Mouse (Mus musculus) erythroblast, embryonic 14.5 days (primary cell): ENCODE measurements around the gene Wdtc1. TPM values are rescaled to one million over a fixed set of nuclear protein-coding genes. Genes with fewer than 3 reads are reported as not detected.

Experiments
- H3K27me3 ChIP-seq: 2 replicates; pipeline ENCODE4 v1.6.1; 2012; ENCODE audit warnings: inconsistent platforms; ENCODE audit not compliant: control insufficient read depth
- H3K36me3 ChIP-seq: 2 replicates; pipeline ENCODE4 v1.6.1; 2012; ENCODE audit warnings: mild to moderate bottlenecking, inconsistent platforms; ENCODE audit not compliant: control insufficient read depth
- H3K4me1 ChIP-seq: 2 replicates; pipeline ENCODE4 v1.6.1; 2012; ENCODE audit warnings: inconsistent platforms; ENCODE audit not compliant: control insufficient read depth
- H3K4me3 ChIP-seq: replicated peaks from 2 replicates; pipeline ENCODE3; 2012; ENCODE audit warnings: moderate library complexity, mild to moderate bottlenecking, inconsistent platforms
- H3K9me3 ChIP-seq: 2 replicates; pipeline ENCODE4 v1.6.1; 2012; ENCODE audit warnings: low read length, inconsistent platforms, mixed read lengths; ENCODE audit not compliant: control insufficient read depth
- GATA1 ChIP-seq: IDR thresholded peaks from 2 replicates; pipeline ENCODE4 v1.6.1; 2012; ENCODE audit warnings: low read length, inconsistent platforms, mixed read lengths
- TAL1 ChIP-seq: IDR thresholded peaks from 3 replicates; pipeline ENCODE4 v1.6.1; 2012; ENCODE audit warnings: low read length, inconsistent platforms, mixed read lengths
- polyA plus RNA-seq: library from polyadenylated mRNA; stranded (reverse); fragments of >175 nt; gene quantifications from 2 replicates; pipeline ENCODE4 v1.2.3, GENCODE M21; 2012

The Wdtc1 gene
- 23.1 and 24.0 TPM in 2 replicates for polyA plus RNA-seq

DNA sequence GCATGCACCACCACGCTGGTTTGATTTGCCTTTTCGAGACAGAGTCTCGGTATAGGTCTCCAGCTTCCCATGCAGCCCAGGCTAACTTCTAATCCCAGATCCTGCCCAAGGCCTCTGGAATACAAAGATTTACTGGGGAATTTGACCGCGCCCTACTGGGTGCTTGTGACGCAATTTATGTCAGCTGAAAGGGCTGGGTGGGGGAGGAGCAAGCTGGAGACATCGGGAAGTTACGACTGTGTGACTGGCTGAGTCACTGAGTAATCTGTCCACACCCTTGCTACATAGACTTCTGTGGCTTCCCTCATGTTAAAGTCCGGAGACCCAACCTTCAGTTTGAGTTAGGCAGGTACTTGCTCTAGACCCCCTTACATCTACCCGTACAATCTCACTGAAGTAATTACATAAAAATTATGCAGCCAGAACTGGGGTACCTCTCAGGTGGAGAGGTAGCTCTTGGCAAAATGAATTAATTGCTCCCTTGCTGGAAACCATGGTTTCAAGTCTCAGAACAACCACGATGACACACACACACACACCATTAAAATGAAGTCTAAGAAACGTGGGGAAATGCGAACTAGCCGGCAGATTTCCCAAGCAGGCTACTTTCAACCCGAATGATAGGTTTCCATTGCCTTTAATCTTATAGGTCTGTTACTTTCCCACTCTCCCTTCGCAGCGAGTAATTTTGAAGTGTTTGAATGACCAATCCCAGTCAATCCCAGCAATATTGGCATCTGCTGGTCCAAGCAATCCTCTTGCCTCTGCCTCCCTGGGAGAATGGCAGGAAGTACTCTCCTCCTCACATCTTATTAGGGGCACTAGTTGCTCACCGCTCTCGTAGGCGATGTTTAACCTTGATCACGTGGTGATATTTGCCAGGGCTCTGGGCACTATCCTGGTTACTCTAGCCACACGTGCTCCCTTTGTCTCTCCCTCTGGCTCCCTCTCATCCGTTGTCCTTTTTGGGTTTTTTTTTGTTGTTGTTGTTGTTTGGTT is at the start of gene Wdtc1:
Gene Wdtc1, minus strand, starts transcription at position 115 of the 999 bp plus-strand sequence.
- TF ChIP-seq TAL1 = no peak
- no peak for TF ChIP-seq GATA1
- peaks cover 18% of the 10 kb centered on the region for H3K4me1 ChIP-seq
- H3K9me3 ChIP-seq = no peaks in the 10 kb centered on the region
- peak within 1 kb of the TSS; percentile 27 for H3K4me3 ChIP-seq
- no peaks in the 10 kb centered on the region for H3K27me3 ChIP-seq
- no peaks in the 10 kb centered on the region for H3K36me3 ChIP-seq

DNA sequence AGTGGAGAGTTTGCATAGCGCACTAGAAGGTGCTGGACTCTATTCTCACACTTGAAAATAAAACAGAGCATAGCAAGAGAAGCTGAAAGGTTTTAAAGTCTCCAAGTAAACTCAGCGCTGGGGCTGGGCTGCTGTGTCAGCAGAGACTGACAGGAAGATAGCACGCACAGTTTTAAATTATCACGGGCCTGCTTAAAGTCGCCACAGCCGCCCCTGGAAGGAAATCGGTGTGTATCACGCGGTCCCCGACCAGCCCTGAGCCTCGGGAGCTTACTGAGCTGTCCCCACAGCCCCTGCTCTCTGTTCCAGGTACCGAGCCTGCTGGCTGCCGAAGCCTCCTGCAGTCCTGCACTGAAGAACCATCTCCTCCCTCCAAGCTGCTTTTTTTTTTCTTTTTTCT is 48.7 kb upstream of the Wdtc1 start:
- no peaks in the 10 kb centered on the region for H3K9me3 ChIP-seq
- peaks cover 79% of the 10 kb centered on the region for H3K36me3 ChIP-seq
- no peak for TF ChIP-seq TAL1
- no peak for TF ChIP-seq GATA1
- peaks cover 65% of the 10 kb centered on the region for H3K4me1 ChIP-seq
- no peak overlapping the region for H3K4me3 ChIP-seq
- no peaks in the 10 kb centered on the region for H3K27me3 ChIP-seq

DNA sequence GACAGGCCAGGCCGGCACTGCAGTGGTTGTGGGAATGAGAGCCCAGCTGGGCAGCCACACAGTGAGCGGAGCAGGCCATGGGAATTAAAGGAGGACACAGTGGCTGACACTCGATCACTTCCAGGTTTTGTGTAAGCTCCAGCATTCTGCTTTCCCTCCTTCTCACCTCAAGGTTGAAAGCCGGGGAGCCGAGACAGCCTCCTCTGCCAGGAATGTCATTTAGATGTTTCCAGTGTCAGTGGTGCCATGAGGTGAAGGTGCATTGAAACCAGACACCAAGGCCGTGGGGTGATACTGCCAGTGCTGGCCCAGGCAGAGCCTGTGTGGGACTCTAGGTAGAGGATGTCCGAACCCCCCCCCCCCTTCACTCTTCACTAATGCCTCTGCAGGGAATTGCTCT is 46.8 kb upstream of the Wdtc1 start:
- Histone ChIP-seq H3K36me3 (peaks cover 78% of the 10 kb centered on the region), H3K4me1 (peaks cover 78% of the 10 kb centered on the region)
- TF ChIP-seq GATA1 = no peak
- no peak for TF ChIP-seq TAL1

DNA sequence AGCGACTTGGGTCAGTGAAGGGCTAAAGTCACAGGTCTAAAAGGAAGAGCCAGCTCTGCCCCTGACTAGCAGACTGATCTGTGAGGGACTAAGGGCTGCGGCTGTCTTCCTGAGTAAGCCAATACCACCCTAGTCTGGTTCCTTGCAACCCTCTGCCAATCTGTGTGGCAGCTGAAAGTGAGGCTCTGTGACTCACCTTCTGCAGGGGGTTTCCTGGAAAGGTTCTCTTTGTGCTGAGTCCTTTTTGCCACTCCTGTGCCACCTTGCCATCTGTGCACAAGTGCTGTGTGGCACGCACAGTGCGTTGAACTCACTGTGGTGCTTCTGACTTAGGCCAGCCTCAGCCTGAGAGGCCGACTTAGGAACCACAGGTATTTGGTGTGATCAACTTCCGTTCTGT is 46.2 kb upstream of the Wdtc1 start:
- Histone ChIP-seq H3K36me3 (peaks cover 75% of the 10 kb centered on the region), H3K27me3 (no peaks in the 10 kb centered on the region), H3K9me3 (no peaks in the 10 kb centered on the region), H3K4me3 (no peak overlapping the region), H3K4me1 (peaks cover 83% of the 10 kb centered on the region)
- TF ChIP-seq TAL1 = no peak
- TF ChIP-seq GATA1 = no peak

More for the DNA sequence above, 46.8 kb upstream of the Wdtc1 start:
- Histone ChIP-seq H3K27me3 (no peaks in the 10 kb centered on the region), H3K4me3 (no peak overlapping the region), H3K9me3 (no peaks in the 10 kb centered on the region)

DNA sequence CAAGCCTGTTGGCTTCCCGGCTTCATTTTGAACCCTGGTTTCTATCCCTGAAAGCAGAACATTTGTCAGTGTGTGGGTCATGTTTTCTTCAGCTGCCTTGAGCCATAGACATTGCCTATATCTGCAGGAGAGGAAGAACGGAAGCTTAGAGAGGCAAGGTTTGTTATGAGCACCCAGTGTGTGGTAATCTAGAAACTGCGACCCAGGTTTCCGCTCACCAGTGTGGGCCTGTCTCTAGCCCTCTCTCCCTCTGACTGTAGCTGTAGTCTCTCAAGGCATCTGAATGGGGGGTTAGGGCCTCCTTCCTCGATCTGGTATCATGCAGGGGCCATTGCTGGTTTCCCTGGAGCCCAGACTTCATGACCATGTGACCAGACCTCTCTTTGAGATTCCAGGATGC is 45.3 kb upstream of the Wdtc1 start:
- Histone ChIP-seq H3K4me3 (no peak overlapping the region), H3K27me3 (no peaks in the 10 kb centered on the region), H3K4me1 (peaks cover 92% of the 10 kb centered on the region), H3K9me3 (no peaks in the 10 kb centered on the region), H3K36me3 (peaks cover 67% of the 10 kb centered on the region)
- TF ChIP-seq TAL1 (no peak), GATA1 (no peak)

DNA sequence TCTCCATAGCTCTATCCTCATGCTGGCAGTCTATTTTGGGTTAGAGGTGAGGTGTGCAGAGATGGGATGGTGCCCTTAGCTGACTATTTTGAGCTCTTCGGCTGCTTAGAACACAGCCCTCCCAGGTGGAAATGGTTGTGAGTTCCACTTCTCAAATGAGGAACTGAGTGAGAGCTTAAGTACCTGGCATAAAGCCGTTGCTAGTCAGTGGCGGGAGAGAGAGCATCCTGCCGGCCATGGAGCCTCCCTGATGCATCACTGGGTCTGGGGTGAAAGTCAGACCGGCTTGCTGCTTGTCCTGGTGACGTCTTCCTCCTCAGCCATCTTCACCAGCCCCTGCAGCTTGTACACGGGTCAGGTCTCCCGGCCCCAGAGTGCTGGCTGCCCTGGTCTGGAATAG is 44.7 kb upstream of the Wdtc1 start:
- H3K4me3 ChIP-seq = no peak overlapping the region
- no peaks in the 10 kb centered on the region for H3K27me3 ChIP-seq
- no peak for TF ChIP-seq GATA1
- peaks cover 90% of the 10 kb centered on the region for H3K4me1 ChIP-seq
- H3K9me3 ChIP-seq = no peaks in the 10 kb centered on the region
- H3K36me3 ChIP-seq = peaks cover 61% of the 10 kb centered on the region

DNA sequence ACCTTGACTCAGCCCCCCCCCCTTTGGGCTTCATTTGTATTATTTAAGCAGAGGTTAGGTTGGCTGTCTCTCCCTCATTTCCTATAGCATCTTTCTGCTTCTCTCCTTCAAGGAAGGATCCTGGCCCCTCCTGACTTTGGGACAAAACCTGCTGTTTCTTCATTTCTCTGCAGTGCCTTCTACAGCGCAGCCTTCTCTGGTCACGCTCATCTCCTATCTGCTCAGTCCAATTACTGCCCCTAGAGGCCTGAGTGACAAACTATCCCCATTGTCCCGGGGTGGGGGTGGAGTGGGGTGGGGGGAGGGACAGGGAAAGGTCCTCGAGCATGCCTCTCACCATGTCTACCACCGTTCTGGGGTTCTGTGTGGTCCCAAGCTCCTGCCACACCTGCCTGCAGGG is 44.0 kb upstream of the Wdtc1 start:
- no peaks in the 10 kb centered on the region for H3K27me3 ChIP-seq
- H3K9me3 ChIP-seq = no peaks in the 10 kb centered on the region
- peaks cover 89% of the 10 kb centered on the region for H3K4me1 ChIP-seq
- TF ChIP-seq GATA1 (no peak), TAL1 (no peak)
- no peak overlapping the region for H3K4me3 ChIP-seq
- peaks cover 56% of the 10 kb centered on the region for H3K36me3 ChIP-seq

DNA sequence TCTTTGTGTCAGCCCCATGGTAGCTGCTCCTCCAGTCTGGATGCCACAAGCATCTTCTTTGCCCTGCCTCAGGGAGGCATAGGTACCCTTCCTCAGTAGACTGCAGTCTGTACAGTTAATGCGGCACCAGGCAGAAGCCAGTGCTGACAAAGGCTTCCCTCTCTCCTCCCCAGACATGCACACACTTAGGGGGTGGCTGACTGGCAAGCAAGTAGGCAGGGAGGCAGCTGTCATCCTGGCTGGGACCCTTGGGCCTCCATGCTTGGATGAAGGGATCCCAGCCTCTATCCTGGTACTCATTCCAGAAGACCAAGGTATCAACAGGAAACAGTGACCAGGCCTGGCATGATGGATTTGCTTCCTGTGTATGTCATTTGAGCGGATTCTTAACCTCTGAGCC is 42.8 kb upstream of the Wdtc1 start:
- no peak for TF ChIP-seq TAL1
- Histone ChIP-seq H3K9me3 (no peaks in the 10 kb centered on the region), H3K27me3 (no peaks in the 10 kb centered on the region), H3K4me3 (no peak overlapping the region), H3K4me1 (peaks cover 89% of the 10 kb centered on the region), H3K36me3 (peaks cover 66% of the 10 kb centered on the region)

DNA sequence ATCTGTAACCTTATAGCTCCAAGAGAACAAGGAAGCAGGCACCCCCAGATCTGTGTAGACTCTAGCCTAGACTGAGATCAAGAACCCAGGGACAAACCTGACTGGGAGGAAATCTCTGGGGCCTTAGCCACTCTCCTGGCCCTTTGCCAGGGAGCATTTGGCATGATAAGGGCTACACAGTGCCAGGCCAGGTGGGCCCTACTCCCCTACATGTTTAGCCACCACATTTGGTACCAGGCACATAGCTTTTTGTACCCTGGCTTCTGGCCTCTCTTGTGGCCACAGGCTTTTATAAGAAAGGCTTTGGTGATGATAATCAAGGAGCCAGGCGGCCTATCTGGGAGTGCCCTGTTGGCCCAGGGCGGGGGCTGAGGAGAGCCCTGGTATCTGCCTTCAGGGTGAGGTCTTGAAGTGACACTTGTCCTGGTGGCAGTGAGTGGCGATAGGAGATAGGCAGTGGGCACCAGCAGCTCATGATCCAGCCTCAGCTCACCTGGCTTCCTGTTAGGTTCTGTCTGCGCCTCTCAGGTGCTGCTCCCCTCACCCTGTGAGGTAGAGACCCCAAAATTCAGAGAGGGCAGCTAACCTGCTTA is 41.8 kb upstream of the Wdtc1 start:
- Histone ChIP-seq H3K27me3 (no peaks in the 10 kb centered on the region), H3K9me3 (no peaks in the 10 kb centered on the region), H3K4me1 (peaks cover 90% of the 10 kb centered on the region), H3K36me3 (peaks cover 70% of the 10 kb centered on the region), H3K4me3 (peak overlapping the region; percentile 44)
- peak; percentile 73 for TF ChIP-seq TAL1
- TF ChIP-seq GATA1 = peak; percentile 54; the same call in 1 of the 2 replicates
